Mouse (Mus musculus): Measurements from ENCODE around the gene Auts2. TPM values are rescaled to one million over a fixed set of nuclear protein-coding genes. Genes with fewer than 3 reads are reported as not detected.

Gene Auts2
- polyA plus RNA-seq, 1 experiment, result 9.6 TPM

GRCm38 (mm10) chr5:131813331-131813781, 729.8 kb downstream of the Auts2 start:
- TF ChIP-seq POLR2A (IDR thresholded peaks at IDR 0.05; ENCODE audit: borderline replicate concordance, extremely low read depth, low read depth, low read length) (no peak), CTCF (IDR thresholded peaks at IDR 0.05; ENCODE audit: insufficient read depth, low read length) (no peak)
- Histone ChIP-seq H3K4me3 (replicated peaks; ENCODE audit: extremely low read depth, low read depth, low read length) (no peak overlapping the region), H3K4me1 (ENCODE audit: control insufficient read depth, insufficient read depth, low read length) (0 out of 2 replicates have a peak, but pooled peaks cover 3% of the 10 kb centered on the region)
- no peak for DNase-seq
- 58% methylated on average over 7 of the region's 7 CpGs for WGBS

GRCm38 (mm10) chr5:131812483-131813063, 730.6 kb downstream of the Auts2 start:
- H3K4me3 ChIP-seq (replicated peaks; ENCODE audit: extremely low read depth, low read depth, low read length), result no peak overlapping the region
- no peak for DNase-seq
- WGBS, result 79% methylated on average over 10 of the region's 10 CpGs
- TF ChIP-seq POLR2A (IDR thresholded peaks at IDR 0.05; ENCODE audit: borderline replicate concordance, extremely low read depth, low read depth, low read length) (no peak), CTCF (IDR thresholded peaks at IDR 0.05; ENCODE audit: insufficient read depth, low read length) (no peak)
- H3K4me1 ChIP-seq (ENCODE audit: control insufficient read depth, insufficient read depth, low read length), result 0 out of 2 replicates have a peak, but pooled peaks cover 3% of the 10 kb centered on the region

- DNase-seq, result no peak
- no peaks in the 10 kb centered on the region; the same call in 1 of the 2 replicates for H3K4me1 ChIP-seq (ENCODE audit: control insufficient read depth, insufficient read depth, low read length)
- H3K4me3 ChIP-seq (replicated peaks; ENCODE audit: extremely low read depth, low read depth, low read length), result no peak overlapping the region
- TF ChIP-seq CTCF (IDR thresholded peaks at IDR 0.05; ENCODE audit: insufficient read depth, low read length), result no peak
- 69% methylated on average over 2 of the region's 2 CpGs for WGBS
Measured at GRCm38 (mm10) chr5:131806350-131806749, 736.8 kb downstream of the Auts2 start.

DNA sequence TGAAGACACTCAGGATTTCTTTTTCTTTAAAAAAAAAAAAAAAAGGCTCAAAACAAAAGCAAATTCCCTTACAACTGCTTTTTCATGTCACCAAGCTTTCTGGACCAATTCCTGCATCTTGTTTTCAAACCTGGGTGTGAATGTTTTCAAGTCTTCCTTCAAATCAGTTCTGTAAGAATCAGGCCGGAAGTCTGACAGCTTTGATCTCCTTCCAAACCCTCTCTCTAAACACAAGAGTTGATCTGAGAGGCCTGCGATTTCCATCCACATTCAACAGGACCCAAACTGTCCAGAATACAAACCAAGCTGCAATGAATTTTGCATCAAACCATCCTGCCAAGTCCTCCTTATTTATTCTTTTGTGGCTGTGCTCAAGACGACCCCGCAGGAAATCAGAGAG, 737.9 kb downstream of the Auts2 start:
- DNase-seq, result no peak
- WGBS, result 53% methylated on average over 4 of the region's 4 CpGs
- no peaks in the 10 kb centered on the region; the same call in 1 of the 2 replicates for H3K4me1 ChIP-seq (ENCODE audit: control insufficient read depth, insufficient read depth, low read length)
- TF ChIP-seq CTCF (IDR thresholded peaks at IDR 0.05; ENCODE audit: insufficient read depth, low read length) (no peak), POLR2A (IDR thresholded peaks at IDR 0.05; ENCODE audit: borderline replicate concordance, extremely low read depth, low read depth, low read length) (no peak)
- H3K4me3 ChIP-seq (replicated peaks; ENCODE audit: extremely low read depth, low read depth, low read length), result no peak overlapping the region

- no peaks in the 10 kb centered on the region; the same call in 1 of the 2 replicates for H3K4me1 ChIP-seq (ENCODE audit: control insufficient read depth, insufficient read depth, low read length)
- DNase-seq, result no peak
- TF ChIP-seq POLR2A (IDR thresholded peaks at IDR 0.05; ENCODE audit: borderline replicate concordance, extremely low read depth, low read depth, low read length) (no peak), CTCF (IDR thresholded peaks at IDR 0.05; ENCODE audit: insufficient read depth, low read length) (no peak)
- 61% methylated on average over 10 of the region's 10 CpGs for WGBS
- H3K4me3 ChIP-seq (replicated peaks; ENCODE audit: extremely low read depth, low read depth, low read length), result no peak overlapping the region
Measured at GRCm38 (mm10) chr5:131803609-131804008, 739.5 kb downstream of the Auts2 start.

DNA sequence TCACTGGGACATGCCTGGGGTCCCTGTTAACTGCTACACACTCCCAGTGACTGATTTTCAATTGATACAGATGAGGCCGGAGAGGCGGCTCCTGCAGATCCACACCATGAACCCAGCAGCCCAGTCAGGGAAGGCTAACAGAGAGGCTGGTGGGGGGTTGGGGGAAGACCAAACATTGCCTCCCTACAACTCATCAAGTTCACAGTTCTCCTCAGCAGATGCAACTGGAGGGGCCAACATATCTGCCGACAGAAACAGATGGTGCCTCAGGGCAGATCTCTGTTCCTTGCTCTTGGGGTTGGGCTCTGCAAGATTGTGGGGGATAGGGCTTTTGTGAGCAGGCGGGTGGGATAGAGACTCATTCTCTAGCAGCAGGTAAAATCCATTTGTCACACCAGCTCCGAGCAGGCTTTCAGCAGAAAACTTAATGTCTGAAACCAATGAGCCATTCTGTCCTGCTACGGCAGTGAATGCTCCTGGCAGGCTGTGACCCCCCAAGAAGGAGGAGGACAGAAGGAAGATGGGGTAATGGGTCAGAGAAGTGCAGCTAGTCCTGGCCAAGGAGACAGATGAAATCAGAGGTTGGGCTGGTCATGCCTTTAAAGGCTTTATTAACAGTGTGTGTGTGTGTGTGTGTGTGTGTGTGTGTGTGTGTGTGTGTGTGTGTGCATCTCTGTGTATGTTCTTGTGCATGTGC, 740.7 kb downstream of the Auts2 start:
- WGBS, result 76% methylated on average over 6 of the region's 6 CpGs
- TF ChIP-seq POLR2A (IDR thresholded peaks at IDR 0.05; ENCODE audit: borderline replicate concordance, extremely low read depth, low read depth, low read length) (no peak), CTCF (IDR thresholded peaks at IDR 0.05; ENCODE audit: insufficient read depth, low read length) (no peak)
- Histone ChIP-seq H3K4me1 (ENCODE audit: control insufficient read depth, insufficient read depth, low read length) (no peaks in the 10 kb centered on the region; the same call in 1 of the 2 replicates), H3K4me3 (replicated peaks; ENCODE audit: extremely low read depth, low read depth, low read length) (no peak overlapping the region)
- no peak for DNase-seq

DNA sequence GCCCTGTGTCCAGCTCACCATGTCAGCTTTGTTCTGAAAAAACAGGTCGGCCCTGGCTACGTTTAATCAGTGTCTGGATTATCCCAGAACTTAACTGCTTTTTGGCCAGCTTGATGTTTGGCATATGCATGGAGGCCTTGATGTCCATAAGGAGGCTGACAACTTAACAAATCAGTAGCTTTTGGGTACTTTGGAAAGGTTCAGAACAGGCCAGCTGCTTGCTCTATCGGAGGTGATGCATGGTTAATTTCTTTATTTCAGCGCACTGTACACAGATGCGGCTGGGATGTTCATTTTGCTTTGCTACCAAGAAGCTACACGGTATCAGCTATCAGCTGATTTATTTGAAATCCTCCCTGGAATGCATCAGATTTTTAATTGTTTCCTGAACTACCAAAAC, 741.2 kb downstream of the Auts2 start:
- no peak for TF ChIP-seq CTCF (IDR thresholded peaks at IDR 0.05; ENCODE audit: insufficient read depth, low read length)
- TF ChIP-seq POLR2A (IDR thresholded peaks at IDR 0.05; ENCODE audit: borderline replicate concordance, extremely low read depth, low read depth, low read length), result no peak
- Histone ChIP-seq H3K4me1 (ENCODE audit: control insufficient read depth, insufficient read depth, low read length) (no peaks in the 10 kb centered on the region; the same call in 1 of the 2 replicates), H3K4me3 (replicated peaks; ENCODE audit: extremely low read depth, low read depth, low read length) (no peak overlapping the region)
- DNase-seq, result no peak
- WGBS, result 83% methylated on average over 6 of the region's 6 CpGs

DNA sequence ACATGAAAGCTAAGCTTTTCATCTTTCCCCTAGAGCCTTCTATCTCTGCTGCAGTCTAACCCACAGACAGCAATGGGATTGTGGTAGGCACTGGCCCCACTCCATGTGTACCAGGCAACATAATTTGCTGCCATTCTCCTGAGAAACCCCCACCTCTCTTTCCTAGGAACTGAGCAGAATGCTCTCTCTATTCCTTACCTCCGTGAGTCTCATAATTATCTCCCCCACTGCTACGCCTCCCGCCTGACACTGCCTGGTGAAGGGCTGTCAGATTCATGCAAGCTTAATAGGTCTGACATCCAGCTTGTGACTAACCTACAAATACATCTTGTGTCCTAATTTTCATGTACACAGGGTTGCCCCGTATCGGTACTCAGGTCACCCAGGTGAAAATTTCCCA, 744.8 kb downstream of the Auts2 start:
- H3K4me3 ChIP-seq (replicated peaks; ENCODE audit: extremely low read depth, low read depth, low read length), result no peak overlapping the region
- DNase-seq, result no peak
- TF ChIP-seq POLR2A (IDR thresholded peaks at IDR 0.05; ENCODE audit: borderline replicate concordance, extremely low read depth, low read depth, low read length), result no peak
- no peak for TF ChIP-seq CTCF (IDR thresholded peaks at IDR 0.05; ENCODE audit: insufficient read depth, low read length)
- H3K4me1 ChIP-seq (ENCODE audit: control insufficient read depth, insufficient read depth, low read length), result no peaks in the 10 kb centered on the region
- 92% methylated on average over 5 of the region's 5 CpGs for WGBS

GRCm38 (mm10) chr5:131797044-131797443, 746.1 kb downstream of the Auts2 start:
- H3K4me3 ChIP-seq (replicated peaks; ENCODE audit: extremely low read depth, low read depth, low read length), result no peak overlapping the region
- no peak for DNase-seq
- H3K4me1 ChIP-seq (ENCODE audit: control insufficient read depth, insufficient read depth, low read length), result no peaks in the 10 kb centered on the region
- TF ChIP-seq POLR2A (IDR thresholded peaks at IDR 0.05; ENCODE audit: borderline replicate concordance, extremely low read depth, low read depth, low read length), result no peak
- TF ChIP-seq CTCF (IDR thresholded peaks at IDR 0.05; ENCODE audit: insufficient read depth, low read length), result no peak

Measured in lung, adult 2 months (tissue).